8 mouse cellular contexts compared by ENCODE assay signal in the genomic region with DNA sequence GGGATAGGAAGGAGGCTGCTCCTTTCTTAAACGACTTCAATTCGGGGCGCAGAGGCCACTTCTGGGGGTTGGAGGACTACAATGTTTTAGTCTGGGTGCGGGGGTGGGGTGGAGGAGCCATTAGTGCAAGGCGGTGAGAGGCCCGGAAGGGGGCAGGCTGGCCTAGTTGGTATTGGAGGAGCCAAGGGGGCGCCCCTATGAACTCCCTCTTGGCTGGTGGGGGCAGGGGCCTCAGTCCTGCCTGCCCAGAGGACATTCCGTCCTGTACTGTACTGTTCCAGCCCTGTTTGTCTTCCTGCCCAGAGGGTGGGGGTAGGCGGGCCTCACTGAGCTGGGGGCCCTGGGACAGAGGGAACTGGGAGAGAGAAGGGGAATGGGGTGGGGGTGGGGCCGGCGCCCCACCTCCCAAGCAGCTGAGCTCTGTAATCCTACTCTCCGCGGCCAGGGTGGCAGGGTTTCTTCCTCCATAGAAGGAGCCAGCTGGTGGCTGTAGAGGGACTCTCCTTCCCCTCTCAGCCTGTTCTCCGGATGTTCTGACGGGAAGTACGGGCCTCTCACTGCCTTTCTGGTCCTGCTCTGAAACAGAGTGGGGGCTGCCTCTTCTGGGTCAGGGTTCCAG. TPM values are rescaled to one million over a fixed set of nuclear protein-coding genes. Genes with fewer than 3 reads are reported as not detected.
A peak's percentile ranks its signal among the peaks of the same experiment; 100 is the strongest.
DNase-seq lines count a peak whose midpoint lies in the region; ATAC-seq and TF ChIP-seq lines count a peak whose summit lies in the region.

No protein-coding gene starts in this region.

- 8% methylated on average over 15 of the region's 16 CpGs for WGBS in spleen, adult 2 months

- peak; percentile 46 for ATAC-seq in inflammation-experienced regulatory T-cells, adult 6 months
- ATAC-seq in megakaryocyte-erythroid progenitor cell, adult 5-6 weeks (replicated peaks; ENCODE audit: low FRiP score, low TSS enrichment, poor library complexity, severe bottlenecking): peak; percentile 19
- no peak for ATAC-seq in monocyte, adult 5-6 weeks (replicated peaks; ENCODE audit: insufficient number of reproducible peaks, low FRiP score, low TSS enrichment, poor library complexity, severe bottlenecking)

- H3K27ac ChIP-seq in cortical plate, adult 2 months (ENCODE audit: insufficient read depth, low read length): peak overlapping the region; percentile 99
- H3K27ac ChIP-seq in spleen, adult 2 months (ENCODE audit: insufficient read depth, low read length): peak overlapping the region; percentile 91

- no peaks in the 10 kb centered on the region for H3K27me3 ChIP-seq in spleen, adult 2 months (ENCODE audit: control insufficient read depth, insufficient read depth, low read length)

- no peak for TF ChIP-seq CTCF in cortical plate, adult 2 months (IDR thresholded peaks at IDR 0.05; ENCODE audit: extremely low read depth, insufficient read depth, low read length)
- peak; percentile 13; the same call in 1 of the 2 replicates for TF ChIP-seq CTCF in spleen, adult 2 months (IDR thresholded peaks at IDR 0.05; ENCODE audit: extremely low read depth, insufficient read depth, insufficient read length, insufficient replicate concordance)

- no peak overlapping the region for H3K4me3 ChIP-seq in cortical plate, adult 2 months (ENCODE audit: insufficient read depth, low read length)
- H3K4me3 ChIP-seq in spleen, adult 2 months (ENCODE audit: extremely low read depth, insufficient read depth, insufficient read length): no peak overlapping the region; the same call in 1 of the 2 replicates

- DNase-seq in adrenal gland, adult 2 months: peak; percentile 48
- peak; percentile 66 to 92 for DNase-seq in gastrocnemius, postnatal 36 days
- peak; percentile 54 for DNase-seq in left cerebral cortex, postnatal 4 days
- DNase-seq in spleen, adult 2 months (ENCODE audit: low read depth in 1 of 2, low spot score in 2 of 2): peak; percentile 40 to 70

- peak; percentile 73 for TF ChIP-seq POLR2A in cortical plate, adult 2 months (IDR thresholded peaks at IDR 0.05; ENCODE audit: extremely low read depth, insufficient read depth, low read length)
- no peak for TF ChIP-seq POLR2A in spleen, adult 2 months (IDR thresholded peaks at IDR 0.05; ENCODE audit: low read depth, low read length)

- intact Hi-C loops in gastrocnemius, postnatal 36 days (cut with DNase I): no loop called here
- intact Hi-C loops in left cerebral cortex, postnatal 4 days (cut with DNase I): no loop called here

- H3K4me1 ChIP-seq in cortical plate, adult 2 months (ENCODE audit: control insufficient read depth, insufficient read depth, low read length): peaks cover 13% of the 10 kb centered on the region
- H3K4me1 ChIP-seq in spleen, adult 2 months (ENCODE audit: control insufficient read depth, insufficient read depth, insufficient read length): peaks cover 38% of the 10 kb centered on the region

- no peaks in the 10 kb centered on the region for H3K36me3 ChIP-seq in spleen, adult 2 months (ENCODE audit: control insufficient read depth, insufficient read depth, low read length)

RNA-seq across cellular contexts. Expression of a gene that starts 4.0 kb away (rescaled TPM):
- 1 to 10 TPM; 1.6 to 3.2 TPM for total RNA-seq in adrenal gland, adult 2 months (2021)
- polyA plus RNA-seq in adrenal gland, adult 2 months (2012; rRNA removed): 3.1 and 4.0 TPM in 2 replicates
- 3.3 and 4.0 TPM in 2 replicates for polyA plus RNA-seq in cortical plate, adult 2 months (2012; rRNA removed)
- total RNA-seq in gastrocnemius, postnatal 36 days (2021): 1 to 10 TPM; 1.2 to 1.3 TPM
- polyA plus RNA-seq in inflammation-experienced regulatory T-cells, adult 6 months (2017; shearing (Covaris generic)): under 1 TPM in 2 of 3 experiments, not detected in 1; 0.42 to 0.47 TPM
- 1 to 10 TPM; 6.7 to 7.9 TPM for total RNA-seq in left cerebral cortex, postnatal 4 days (2021)
- 22.8 and 39.3 TPM in 2 replicates for total RNA-seq in megakaryocyte-erythroid progenitor cell, adult 5-6 weeks (2014; fragmentation: Nextera tagmentation)
- 2.9 and 3.7 TPM in 2 replicates for total RNA-seq in megakaryocyte-erythroid progenitor cell, adult 5-6 weeks (2017)
- polyA plus RNA-seq in spleen, adult 2 months (2012; rRNA removed): 1.2 and 1.9 TPM in 2 replicates
- total RNA-seq in monocyte, adult 5-6 weeks (2017): not detected in 3 replicates

RNA-seq across cellular contexts. Expression of a gene that starts 15.7 kb away (rescaled TPM):
- under 1 TPM; 0.35 to 0.58 TPM for total RNA-seq in adrenal gland, adult 2 months (2021)
- 0.13 and 0.33 TPM in 2 replicates for polyA plus RNA-seq in adrenal gland, adult 2 months (2012; rRNA removed)
- 2.9 and 3.0 TPM in 2 replicates for polyA plus RNA-seq in cortical plate, adult 2 months (2012; rRNA removed)
- total RNA-seq in gastrocnemius, postnatal 36 days (2021): under 1 TPM; 0.07 to 0.13 TPM
- polyA plus RNA-seq in inflammation-experienced regulatory T-cells, adult 6 months (2017; shearing (Covaris generic)): 1 to 10 TPM in 2 of 3 experiments, not detected in 1; 1.2 to 1.5 TPM
- total RNA-seq in left cerebral cortex, postnatal 4 days (2021): 1 to 10 TPM; 5.2 to 6.8 TPM
- total RNA-seq in megakaryocyte-erythroid progenitor cell, adult 5-6 weeks (2014; fragmentation: Nextera tagmentation): 0.11 TPM in 1 of 2 replicates, not detected in the other
- total RNA-seq in megakaryocyte-erythroid progenitor cell, adult 5-6 weeks (2017): 1.1 TPM in 1 of 2 replicates, not detected in the other
- polyA plus RNA-seq in spleen, adult 2 months (2012; rRNA removed): not detected in 2 replicates
- total RNA-seq in monocyte, adult 5-6 weeks (2017): 0.19 to 0.64 TPM (median 0.29 TPM) in 3 replicates

RNA-seq across cellular contexts. Expression of a gene that starts 30.5 kb away (rescaled TPM):
- 10 to 100 TPM; 82.2 to 86.0 TPM for total RNA-seq in adrenal gland, adult 2 months (2021)
- polyA plus RNA-seq in adrenal gland, adult 2 months (2012; rRNA removed): 164 and 179 TPM in 2 replicates
- 263 and 268 TPM in 2 replicates for polyA plus RNA-seq in cortical plate, adult 2 months (2012; rRNA removed)
- total RNA-seq in gastrocnemius, postnatal 36 days (2021): 10 to 100 TPM; 62.4 to 62.7 TPM
- 10 to 100 TPM; 55.1 to 67.1 (median 62.0) TPM for polyA plus RNA-seq in inflammation-experienced regulatory T-cells, adult 6 months (2017; shearing (Covaris generic))
- total RNA-seq in left cerebral cortex, postnatal 4 days (2021): 100 to 1,000 TPM; 110 to 120 TPM
- 148 and 150 TPM in 2 replicates for total RNA-seq in megakaryocyte-erythroid progenitor cell, adult 5-6 weeks (2014; fragmentation: Nextera tagmentation)
- 58.8 and 82.4 TPM in 2 replicates for total RNA-seq in megakaryocyte-erythroid progenitor cell, adult 5-6 weeks (2017)
- 212 and 265 TPM in 2 replicates for polyA plus RNA-seq in spleen, adult 2 months (2012; rRNA removed)
- 25.8 to 48.8 TPM (median 35.1 TPM) in 3 replicates for total RNA-seq in monocyte, adult 5-6 weeks (2017)
